ENCODE assay signal across 8 mouse cellular contexts in genomic region chr7:79660291-79661150, GRCm38 (mm10). TPM values are rescaled to one million over a fixed set of nuclear protein-coding genes. Genes with fewer than 3 reads are reported as not detected.
DNase-seq lines count a peak whose midpoint lies in the region; ATAC-seq and TF ChIP-seq lines count a peak whose summit lies in the region.

No protein-coding gene starts in this region.

- no peaks in the 10 kb centered on the region for H3K9me3 ChIP-seq in kidney, embryonic 16.5 days (ENCODE audit: low read length)
- no peaks in the 10 kb centered on the region for H3K9me3 ChIP-seq in forebrain, embryonic 13.5 days (replicated peaks)

- peak overlapping the region; percentile 43; the same call in 1 of the 2 replicates for H3K27ac ChIP-seq in kidney, embryonic 16.5 days (ENCODE audit: low read length)
- no peak overlapping the region for H3K27ac ChIP-seq in forebrain, embryonic 13.5 days
- no peak overlapping the region for H3K27ac ChIP-seq in liver, adult 2 months (replicated peaks; ENCODE audit: insufficient read depth, low read depth, low read length)

- H3K4me3 ChIP-seq in kidney, embryonic 16.5 days (ENCODE audit: low read length), result peak overlapping the region; percentile 92
- H3K4me3 ChIP-seq in forebrain, embryonic 13.5 days, result peak overlapping the region; percentile 96
- peak overlapping the region; percentile 70 for H3K4me3 ChIP-seq in liver, adult 2 months (ENCODE audit: insufficient read depth, low read depth, low read length)

- no peak for DNase-seq in kidney, adult 8-10 months
- peak; percentile 2 for DNase-seq in Muller cell, postnatal 12 days (ENCODE audit: inconsistent ontology term)
- DNase-seq in liver, adult 2 months (ENCODE audit: extremely low read depth, low read depth, low spot score), result no peak
- DNase-seq in splenic B cell, adult 2 months (ENCODE audit: low read depth, low spot score), result peak; percentile 10
- DNase-seq in left cerebral cortex, postnatal 10 days (ENCODE audit: extremely low spot score in 1 of 2, low spot score in 2 of 2), result no peak
- DNase-seq in urinary bladder, postnatal 4 days (ENCODE audit: low spot score in 2 of 2), result no peak

- peak; percentile 33 for ATAC-seq in kidney, embryonic 16.5 days (ENCODE audit: low FRiP score, low TSS enrichment)
- no peak for ATAC-seq in forebrain, embryonic 13.5 days

- peak overlapping the region; percentile 85 for H3K9ac ChIP-seq in kidney, embryonic 16.5 days (replicated peaks; ENCODE audit: low read length)
- peak overlapping the region; percentile 90 for H3K9ac ChIP-seq in forebrain, embryonic 13.5 days
- peak overlapping the region; percentile 47; the same call in 1 of the 2 replicates for H3K9ac ChIP-seq in liver, adult 2 months (ENCODE audit: low read depth, low read length)

- H3K36me3 ChIP-seq in kidney, embryonic 16.5 days (ENCODE audit: insufficient read depth, low read length), result peaks cover 3% of the 10 kb centered on the region; the same call in 1 of the 2 replicates
- H3K36me3 ChIP-seq in forebrain, embryonic 13.5 days (ENCODE audit: poor library complexity, severe bottlenecking), result no peaks in the 10 kb centered on the region
- H3K36me3 ChIP-seq in liver, adult 2 months (ENCODE audit: control insufficient read depth, insufficient read depth, low read length), result no peaks in the 10 kb centered on the region
- no peaks in the 10 kb centered on the region for H3K36me3 ChIP-seq in splenic B cell, adult 2 months (ENCODE audit: control insufficient read depth, insufficient read depth, low read length, poor library complexity, severe bottlenecking)

- H3K4me2 ChIP-seq in kidney, embryonic 16.5 days (replicated peaks; ENCODE audit: low read depth, low read length), result peak overlapping the region; percentile 86
- peak overlapping the region; percentile 97 for H3K4me2 ChIP-seq in forebrain, embryonic 13.5 days

- H3K27me3 ChIP-seq in kidney, embryonic 16.5 days (ENCODE audit: insufficient read depth, low read length), result no peaks in the 10 kb centered on the region
- H3K27me3 ChIP-seq in forebrain, embryonic 13.5 days, result no peaks in the 10 kb centered on the region
- H3K27me3 ChIP-seq in liver, adult 2 months (ENCODE audit: control insufficient read depth, insufficient read depth, low read length), result peaks cover 7% of the 10 kb centered on the region
- H3K27me3 ChIP-seq in splenic B cell, adult 2 months (ENCODE audit: control insufficient read depth, insufficient read depth, low read length, poor library complexity, severe bottlenecking), result no peaks in the 10 kb centered on the region; the same call in 1 of the 2 replicates

- H3K79me2 ChIP-seq in liver, adult 2 months (ENCODE audit: control insufficient read depth, insufficient read depth, low read length), result peaks cover 3% of the 10 kb centered on the region; the same call in 1 of the 2 replicates

- peaks cover 30% of the 10 kb centered on the region for H3K4me1 ChIP-seq in kidney, embryonic 16.5 days (ENCODE audit: insufficient read depth, low read length)
- peaks cover 46% of the 10 kb centered on the region for H3K4me1 ChIP-seq in forebrain, embryonic 13.5 days
- peaks cover 6% of the 10 kb centered on the region for H3K4me1 ChIP-seq in liver, adult 2 months (ENCODE audit: control insufficient read depth, insufficient read depth, low read length)

- intact Hi-C loops in left cerebral cortex, postnatal 10 days (cut with DNase I), result no loop called here

- no peak for TF ChIP-seq POLR2A in liver, adult 2 months (IDR thresholded peaks at IDR 0.05; ENCODE audit: extremely low read depth, insufficient read depth, low read length)

- no peak for TF ChIP-seq CTCF in liver, adult 2 months (IDR thresholded peaks at IDR 0.05; ENCODE audit: low read depth, low read length)

- under 1% methylated on average over 72 of the region's 73 CpGs for WGBS in kidney, embryonic 16.5 days
- WGBS in forebrain, embryonic 13.5 days, result under 1% methylated on average over 71 of the region's 73 CpGs
- 2% methylated on average over 73 of the region's 73 CpGs for WGBS in liver, adult 2 months

RNA-seq across cellular contexts. Expression of gene Ticrr, which starts 0.5 kb away (rescaled TPM):
- 8.8 and 9.7 TPM in 2 replicates for polyA plus RNA-seq in kidney, embryonic 16.5 days (2015; fragmentation: Nextera tagmentation; extraction: Ambion mirVana)
- 7.6 and 8.1 TPM in 2 replicates for polyA plus RNA-seq in forebrain, embryonic 13.5 days (2015; fragmentation: Nextera tagmentation; extraction: Ambion mirVana)
- under 0.01 and 0.07 TPM in 2 replicates for total RNA-seq in liver, adult 2 months (2014; rRNA removed)
- 0.04 TPM in 1 of 2 replicates, not detected in the other for polyA plus RNA-seq in liver, adult 2 months (2012; rRNA removed)
- total RNA-seq in left cerebral cortex, postnatal 10 days (2021), result 1 to 10 TPM in 1 of 2 experiments, under 1 TPM in 1; 0.77 to 1.0 TPM

RNA-seq across cellular contexts. Expression of gene Rhcg, which starts 43.1 kb away (rescaled TPM):
- polyA plus RNA-seq in kidney, embryonic 16.5 days (2015; fragmentation: Nextera tagmentation; extraction: Ambion mirVana), result 54.3 and 68.2 TPM in 2 replicates
- 6.2 and 7.5 TPM in 2 replicates for polyA plus RNA-seq in forebrain, embryonic 13.5 days (2015; fragmentation: Nextera tagmentation; extraction: Ambion mirVana)
- not detected in 2 replicates for total RNA-seq in liver, adult 2 months (2014; rRNA removed)
- not detected in 2 replicates for polyA plus RNA-seq in liver, adult 2 months (2012; rRNA removed)
- 1 to 10 TPM; 1.5 to 3.2 TPM for total RNA-seq in left cerebral cortex, postnatal 10 days (2021)

RNA-seq across cellular contexts. Expression of gene Kif7, which starts 55.0 kb away (rescaled TPM):
- polyA plus RNA-seq in kidney, embryonic 16.5 days (2015; fragmentation: Nextera tagmentation; extraction: Ambion mirVana), result 4.4 TPM in 2 replicates
- polyA plus RNA-seq in forebrain, embryonic 13.5 days (2015; fragmentation: Nextera tagmentation; extraction: Ambion mirVana), result 3.0 and 3.5 TPM in 2 replicates
- 0.20 and 0.37 TPM in 2 replicates for total RNA-seq in liver, adult 2 months (2014; rRNA removed)
- polyA plus RNA-seq in liver, adult 2 months (2012; rRNA removed), result 0.21 TPM in 2 replicates
- total RNA-seq in left cerebral cortex, postnatal 10 days (2021), result 1 to 10 TPM; 2.3 to 2.5 TPM

Comparison
In these comparisons a context has a peak if more than half of its experiments do, and no peak if none do; other contexts are left out.
1. DNase-seq: peak in Muller cell, postnatal 12 days (single experiment) and splenic B cell, adult 2 months (single experiment); none in kidney, adult 8-10 months (0 of 2), liver, adult 2 months (single experiment), left cerebral cortex, postnatal 10 days (0 of 2) and urinary bladder, postnatal 4 days (0 of 2).
2. Peak in every context shown above with its lines, with median percentiles within 50 percentile points of each other: H3K4me3 ChIP-seq and H3K9ac ChIP-seq.